Mouse (Mus musculus): ENCODE results near the gene Zfp966. TPM values are rescaled to one million over a fixed set of nuclear protein-coding genes. Genes with fewer than 3 reads are reported as not detected.

The Zfp966 gene
- polyA plus RNA-seq (2017; shearing (Covaris generic)), result 1.5 TPM

DNA sequence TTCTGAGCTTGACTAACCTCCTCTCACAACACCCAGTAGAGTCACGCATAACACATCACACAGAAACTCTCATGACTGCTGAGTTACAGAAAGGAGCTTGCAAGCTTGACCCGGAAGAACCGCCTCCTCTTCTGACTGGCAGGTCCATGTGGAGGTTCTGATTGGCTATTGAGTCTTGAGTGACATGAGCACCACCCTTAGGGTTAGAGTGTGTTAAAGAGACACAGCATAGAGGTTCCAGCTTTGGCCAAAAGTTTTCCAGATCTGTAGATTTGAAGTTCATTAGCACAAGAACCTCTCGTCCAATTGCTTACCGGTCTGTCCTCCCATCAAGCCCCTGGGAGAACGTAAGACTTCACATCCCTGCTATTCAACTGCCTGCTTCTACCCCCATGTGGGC is at the start of gene Zfp966:
Gene Zfp966 (minus strand): TSS at position 101 of the 400 bp plus-strand sequence.

DNA sequence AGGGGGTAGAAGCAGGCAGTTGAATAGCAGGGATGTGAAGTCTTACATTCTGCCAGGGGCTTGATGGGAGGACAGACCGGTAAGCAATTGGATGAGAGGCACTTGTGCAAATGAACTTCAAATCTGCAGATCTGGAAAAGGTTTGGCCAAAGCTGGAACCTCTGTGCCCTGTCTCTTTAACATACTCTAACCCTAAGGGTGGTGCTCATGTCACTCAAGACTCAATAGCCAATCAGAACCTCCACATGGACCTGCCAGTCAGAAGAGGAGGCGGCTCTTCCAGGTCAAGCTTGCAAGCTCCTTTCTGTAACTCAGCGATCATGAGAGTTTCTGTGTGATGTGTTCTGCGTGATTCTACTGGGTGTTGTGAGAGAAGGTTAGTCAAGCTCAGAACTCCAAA is 34.1 kb upstream of the Zfp966 start, which contains the start of gene Gm2026:
Gene Gm2026 (plus strand): TSS at position 301 of the 400 bp plus-strand sequence.

DNA sequence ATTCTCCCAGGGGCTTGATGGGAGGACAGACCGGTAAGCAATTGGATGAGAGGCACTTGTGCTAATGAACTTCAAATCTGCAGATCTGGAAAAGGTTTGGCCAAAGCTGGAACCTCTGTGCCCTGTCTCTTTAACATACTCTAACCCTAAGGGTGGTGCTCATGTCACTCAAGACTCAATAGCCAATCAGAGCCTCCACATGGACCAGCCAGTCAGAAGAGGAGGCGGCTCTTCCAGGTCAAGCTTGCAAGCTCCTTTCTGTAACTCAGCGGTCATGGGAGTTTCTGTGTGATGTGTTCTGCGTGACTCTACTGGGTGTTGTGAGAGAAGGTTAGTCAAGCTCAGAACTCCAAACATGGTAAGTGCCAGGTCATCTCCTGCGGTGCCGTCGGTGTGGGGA is 61.9 kb downstream of the Zfp966 start, which contains the start of gene Gm6710:
Gene Gm6710 (plus strand): TSS at position 196 of the 400 bp plus-strand sequence.

Other genes with a start within 250 kb of the Zfp966 start
- not detected for gene Zfp969, start 227.5 kb downstream of the Zfp966 start, polyA plus RNA-seq (2017; shearing (Covaris generic))
- 3.1 TPM for gene Gm2007, start 189.6 kb downstream of the Zfp966 start, polyA plus RNA-seq (2017; shearing (Covaris generic))
- gene Gm14288, start 130.0 kb downstream of the Zfp966 start, polyA plus RNA-seq (2017; shearing (Covaris generic)), result not detected
- gene Gm6710, start 61.9 kb downstream of the Zfp966 start, polyA plus RNA-seq (2017; shearing (Covaris generic)), result 3.8 TPM
- gene Gm2026, start 34.2 kb upstream of the Zfp966 start, polyA plus RNA-seq (2017; shearing (Covaris generic)), result 2.8 TPM
- not detected for gene Gm2004, start 218.7 kb upstream of the Zfp966 start, polyA plus RNA-seq (2017; shearing (Covaris generic))